Mouse (Mus musculus) kidney, embryonic 16.5 days (tissue): ENCODE measurements around the gene Ank2. TPM values are rescaled to one million over a fixed set of nuclear protein-coding genes. Genes with fewer than 3 reads are reported as not detected.
A peak's percentile ranks its signal among the peaks of the same experiment; 100 is the strongest.

Source experiments
- ATAC-seq: fragments of 200-750 bp; cut with Nextera tagmentation; 2 replicates; pipeline ENCODE4 v1.8.0; 2017; ENCODE audit warnings: moderate TSS enrichment; ENCODE audit not compliant: low FRiP score, low TSS enrichment
- H3K27ac ChIP-seq: fragments of 300-500 bp; sonication (generic); 2 replicates; pipeline ENCODE4 v1.5.1; 2014; ENCODE audit warnings: low read length
- H3K27me3 ChIP-seq: fragments of 300-500 bp; sonication (generic); 2 replicates; pipeline ENCODE4 v1.6.1; 2014; ENCODE audit warnings: low read length, control low read depth, mixed read lengths; ENCODE audit not compliant: insufficient read depth
- H3K36me3 ChIP-seq: fragments of 300-500 bp; sonication (generic); 2 replicates; pipeline ENCODE4 v1.6.1; 2014; ENCODE audit warnings: low read length, control low read depth, mixed read lengths; ENCODE audit not compliant: insufficient read depth
- H3K4me1 ChIP-seq: fragments of 300-500 bp; sonication (generic); 2 replicates; pipeline ENCODE4 v1.6.1; 2014; ENCODE audit warnings: low read length, control low read depth, mixed read lengths; ENCODE audit not compliant: insufficient read depth
- H3K4me2 ChIP-seq: fragments of 300-500 bp; sonication (generic); replicated peaks from 2 replicates; pipeline ENCODE4 v1.6.1; 2014; ENCODE audit warnings: low read depth, low read length
- H3K4me3 ChIP-seq: fragments of 300-500 bp; sonication (generic); 2 replicates; pipeline ENCODE4 v1.5.1; 2014; ENCODE audit warnings: mild to moderate bottlenecking, low read length
- H3K9ac ChIP-seq: fragments of 300-500 bp; sonication (generic); replicated peaks from 2 replicates; pipeline ENCODE4 v1.6.1; 2014; ENCODE audit warnings: low read length
- H3K9me3 ChIP-seq: fragments of 300-500 bp; sonication (generic); 2 replicates; pipeline ENCODE4 v1.6.1; 2016; ENCODE audit warnings: low read length, control low read depth
- WGBS: fragments of 180-500 bp; shearing (Covaris S2); extraction: QIAGEN DNeasy Blood & Tissue Kit; methylation state at CpG from one replicate; pipeline ENCODE4 v1.1.7; 2014; 5-methylcytosine and 5-hydroxymethylcytosine counted together
- polyA plus RNA-seq: library from polyadenylated mRNA; unstranded; fragments of >200 nt; fragmentation: Nextera tagmentation; extraction: Ambion mirVana; gene quantifications from 2 replicates; pipeline ENCODE4 v1.2.1, GENCODE M21; 2015

Gene Ank2
- polyA plus RNA-seq, 1 experiment from 2014 or later: 7.5 TPM

GRCm38 (mm10) chr3:127130167-127130770 lies 368.9 kb downstream of the Ank2 start:
- no peak overlapping the region for H3K9ac ChIP-seq
- H3K9me3 ChIP-seq: no peaks in the 10 kb centered on the region
- H3K4me1 ChIP-seq: peaks cover 5% of the 10 kb centered on the region; the same call in 1 of the 2 replicates
- H3K4me3 ChIP-seq: no peak overlapping the region
- H3K27me3 ChIP-seq: no peaks in the 10 kb centered on the region
- no peak overlapping the region for H3K4me2 ChIP-seq
- H3K36me3 ChIP-seq: no peaks in the 10 kb centered on the region
- H3K27ac ChIP-seq: no peak overlapping the region
- WGBS: 67% methylated on average over 12 of the region's 12 CpGs
- no peak for ATAC-seq

- WGBS: 32% methylated on average over 1 of the region's 1 CpGs
- no peaks in the 10 kb centered on the region for H3K27me3 ChIP-seq
- H3K4me3 ChIP-seq: no peak overlapping the region
- no peak overlapping the region for H3K9ac ChIP-seq
- no peaks in the 10 kb centered on the region for H3K9me3 ChIP-seq
- H3K4me1 ChIP-seq: peaks cover 6% of the 10 kb centered on the region
- no peak overlapping the region for H3K4me2 ChIP-seq
- H3K27ac ChIP-seq: no peak overlapping the region
- no peaks in the 10 kb centered on the region for H3K36me3 ChIP-seq
- no peak for ATAC-seq
Measured at GRCm38 (mm10) chr3:127129750-127130149, 369.4 kb downstream of the Ank2 start.

GRCm38 (mm10) chr3:127127611-127128010 lies 371.5 kb downstream of the Ank2 start:
- ATAC-seq: no peak
- H3K9ac ChIP-seq: no peak overlapping the region
- H3K27me3 ChIP-seq: no peaks in the 10 kb centered on the region
- H3K4me2 ChIP-seq: no peak overlapping the region
- no peaks in the 10 kb centered on the region for H3K36me3 ChIP-seq
- no peaks in the 10 kb centered on the region for H3K9me3 ChIP-seq
- H3K4me1 ChIP-seq: peaks cover 22% of the 10 kb centered on the region
- no peak overlapping the region for H3K4me3 ChIP-seq
- WGBS: 49% methylated on average over 1 of the region's 1 CpGs
- no peak overlapping the region for H3K27ac ChIP-seq

- no peak overlapping the region for H3K4me3 ChIP-seq
- no peak overlapping the region for H3K27ac ChIP-seq
- H3K4me2 ChIP-seq: no peak overlapping the region
- peaks cover 22% of the 10 kb centered on the region for H3K4me1 ChIP-seq
- H3K36me3 ChIP-seq: no peaks in the 10 kb centered on the region
- WGBS: 34% methylated on average over 3 of the region's 3 CpGs
- H3K27me3 ChIP-seq: no peaks in the 10 kb centered on the region
- no peak for ATAC-seq
- no peak overlapping the region for H3K9ac ChIP-seq
- no peaks in the 10 kb centered on the region for H3K9me3 ChIP-seq
Measured at GRCm38 (mm10) chr3:127126220-127126619, 372.9 kb downstream of the Ank2 start.

- Histone ChIP-seq H3K4me1 (peaks cover 22% of the 10 kb centered on the region), H3K27me3 (no peaks in the 10 kb centered on the region), H3K4me2 (peak overlapping the region; percentile 18; the same call in 1 of the 2 replicates), H3K27ac (no peak overlapping the region), H3K9ac (0 out of 2 replicates have a peak overlapping the region, but pooled peaks have one; percentile 19), H3K4me3 (no peak overlapping the region), H3K36me3 (no peaks in the 10 kb centered on the region), H3K9me3 (no peaks in the 10 kb centered on the region)
- peak; percentile 79 for ATAC-seq
- WGBS: 41% methylated on average over 10 of the region's 10 CpGs
Measured at GRCm38 (mm10) chr3:127124375-127124993, 374.7 kb downstream of the Ank2 start.

GRCm38 (mm10) chr3:127123376-127123775 lies 375.8 kb downstream of the Ank2 start:
- no peaks in the 10 kb centered on the region for H3K27me3 ChIP-seq
- no peak overlapping the region for H3K9ac ChIP-seq
- 7% methylated on average over 8 of the region's 8 CpGs for WGBS
- no peak overlapping the region for H3K27ac ChIP-seq
- peak overlapping the region; percentile 43 for H3K4me2 ChIP-seq
- peak; percentile 40; the same call in 1 of the 2 replicates for ATAC-seq
- H3K36me3 ChIP-seq: no peaks in the 10 kb centered on the region
- 0 out of 2 replicates have a peak overlapping the region, but pooled peaks have one; percentile 3 for H3K4me3 ChIP-seq
- no peaks in the 10 kb centered on the region for H3K9me3 ChIP-seq
- peaks cover 22% of the 10 kb centered on the region for H3K4me1 ChIP-seq

GRCm38 (mm10) chr3:127118777-127119176 lies 380.4 kb downstream of the Ank2 start:
- Histone ChIP-seq H3K4me3 (no peak overlapping the region), H3K36me3 (no peaks in the 10 kb centered on the region), H3K4me1 (peaks cover 7% of the 10 kb centered on the region), H3K4me2 (no peak overlapping the region), H3K27ac (no peak overlapping the region), H3K9ac (no peak overlapping the region), H3K9me3 (no peaks in the 10 kb centered on the region), H3K27me3 (no peaks in the 10 kb centered on the region)
- 89% methylated on average over 4 of the region's 4 CpGs for WGBS
- no peak for ATAC-seq

GRCm38 (mm10) chr3:127116226-127116625 lies 382.9 kb downstream of the Ank2 start:
- Histone ChIP-seq H3K27me3 (no peaks in the 10 kb centered on the region), H3K4me1 (no peaks in the 10 kb centered on the region), H3K9me3 (no peaks in the 10 kb centered on the region), H3K4me2 (no peak overlapping the region), H3K27ac (no peak overlapping the region), H3K36me3 (no peaks in the 10 kb centered on the region), H3K9ac (no peak overlapping the region), H3K4me3 (no peak overlapping the region)
- ATAC-seq: no peak
- 87% methylated on average over 6 of the region's 6 CpGs for WGBS

GRCm38 (mm10) chr3:127113238-127113637 lies 385.9 kb downstream of the Ank2 start:
- Histone ChIP-seq H3K9ac (no peak overlapping the region), H3K4me2 (no peak overlapping the region), H3K4me1 (no peaks in the 10 kb centered on the region), H3K36me3 (no peaks in the 10 kb centered on the region), H3K9me3 (no peaks in the 10 kb centered on the region), H3K4me3 (no peak overlapping the region), H3K27ac (no peak overlapping the region), H3K27me3 (no peaks in the 10 kb centered on the region)
- WGBS: 82% methylated on average over 7 of the region's 7 CpGs
- ATAC-seq: no peak

- Histone ChIP-seq H3K9ac (no peak overlapping the region), H3K4me2 (no peak overlapping the region), H3K36me3 (no peaks in the 10 kb centered on the region), H3K4me1 (no peaks in the 10 kb centered on the region), H3K27ac (no peak overlapping the region), H3K9me3 (no peaks in the 10 kb centered on the region; the same call in 1 of the 2 replicates), H3K27me3 (no peaks in the 10 kb centered on the region), H3K4me3 (no peak overlapping the region)
- WGBS: 76% methylated on average over 3 of the region's 3 CpGs
- no peak for ATAC-seq
Measured at GRCm38 (mm10) chr3:127109413-127109812, 389.7 kb downstream of the Ank2 start.
